Mouse (Mus musculus): Measurements from ENCODE around the gene Ggt6. TPM values are rescaled to one million over a fixed set of nuclear protein-coding genes. Genes with fewer than 3 reads are reported as not detected.

Ggt6 gene
- 4.6 and 4.9 TPM in 2 replicates for polyA plus RNA-seq (2012; rRNA removed)
- 4.8 and 5.9 TPM in 2 replicates for polyA plus RNA-seq (2014; fragmentation: Nextera tagmentation; extraction: Ambion mirVana)

DNA sequence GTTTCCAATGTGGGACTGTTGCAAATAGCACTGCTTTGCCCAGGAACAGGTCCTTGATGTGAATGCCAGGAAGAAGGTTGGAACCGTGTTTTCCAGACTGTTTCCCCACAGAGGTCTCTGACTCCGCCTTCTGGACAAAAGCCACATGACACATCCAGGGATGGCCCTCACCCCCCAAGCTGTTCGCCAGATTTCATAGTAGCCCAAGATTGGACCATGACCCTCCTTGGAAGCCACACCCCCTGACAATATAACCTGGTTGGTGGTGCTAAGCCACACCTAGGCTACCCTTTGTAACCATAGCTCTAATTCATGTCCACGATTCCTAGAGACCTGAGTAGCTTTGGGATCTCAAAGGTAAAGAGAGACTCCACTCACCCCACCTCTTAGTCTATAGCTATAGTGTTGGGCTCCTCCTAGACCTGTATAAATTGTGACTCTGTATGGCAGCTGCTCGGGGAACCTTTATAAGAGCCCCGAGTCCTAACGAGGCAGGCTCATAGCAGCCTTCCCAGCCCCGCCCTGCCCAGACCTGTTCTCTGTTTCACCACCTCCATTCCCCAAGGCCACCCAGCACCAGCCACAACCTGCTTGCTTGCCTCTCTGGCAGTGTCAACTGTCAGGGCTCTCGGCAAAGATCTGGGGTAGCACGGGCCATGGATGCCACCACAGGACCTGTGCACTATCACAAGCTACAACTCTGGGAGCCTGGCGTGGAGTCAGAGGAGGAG is at the start of gene Ggt6:
TSS of gene Ggt6 (plus strand) at position 564 of the 731 bp plus-strand sequence.
- Histone ChIP-seq H3K36me3 (ENCODE audit: control insufficient read depth, insufficient read depth, low read length) (no peaks in the 10 kb centered on the region), H3K27ac (replicated peaks; ENCODE audit: low read depth, low read length) (no peak within 1 kb of the TSS), H3K9me3 (ENCODE audit: control insufficient read depth, low read length) (no peaks in the 10 kb centered on the region), H3K4me1 (ENCODE audit: control insufficient read depth, insufficient read depth, low read length) (no peaks in the 10 kb centered on the region), H3K4me2 (replicated peaks; ENCODE audit: low read depth, low read length, severe bottlenecking) (no peak within 1 kb of the TSS), H3K9ac (ENCODE audit: low read depth, low read length, severe bottlenecking) (no peak within 1 kb of the TSS), H3K4me3 (replicated peaks; ENCODE audit: low read length) (no peak within 1 kb of the TSS), H3K27me3 (ENCODE audit: control insufficient read depth, insufficient read depth, low read length) (no peaks in the 10 kb centered on the region)
- 56% methylated on average over 11 of the region's 11 CpGs for WGBS
- DNase-seq (ENCODE audit: low spot score) = no peak
- ATAC-seq (ENCODE audit: low FRiP score, low read depth) = no peak
- no peak for TF ChIP-seq POLR2A (IDR thresholded peaks at IDR 0.05; ENCODE audit: borderline replicate concordance, extremely low read depth, insufficient read depth, insufficient read length)

DNA sequence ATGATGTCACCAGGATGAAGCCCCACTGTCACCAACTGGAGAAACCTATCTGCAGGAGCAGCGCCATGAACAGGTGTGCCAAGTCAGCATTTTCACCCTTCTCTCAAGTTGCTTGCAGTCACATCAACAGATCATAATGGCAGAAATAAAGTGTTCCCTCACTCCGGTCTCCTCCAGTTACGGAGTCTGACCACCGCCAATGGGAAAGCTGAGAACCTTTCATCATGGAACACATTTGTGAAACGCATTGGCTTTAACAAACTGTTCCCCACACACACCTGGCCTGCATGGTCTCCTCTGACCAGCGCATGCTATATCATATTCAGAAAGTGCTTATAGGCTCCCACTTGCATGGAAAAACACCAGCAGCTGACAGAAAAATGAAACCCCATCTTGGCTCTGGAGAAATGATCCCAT is 47.2 kb upstream of the Ggt6 start:
- Histone ChIP-seq H3K27me3 (ENCODE audit: control insufficient read depth, insufficient read depth, low read length) (no peaks in the 10 kb centered on the region), H3K4me3 (replicated peaks; ENCODE audit: low read length) (no peak overlapping the region), H3K27ac (replicated peaks; ENCODE audit: low read depth, low read length) (0 out of 2 replicates have a peak overlapping the region, but pooled peaks have one; percentile 3), H3K9me3 (ENCODE audit: control insufficient read depth, low read length) (no peaks in the 10 kb centered on the region), H3K9ac (ENCODE audit: low read depth, low read length, severe bottlenecking) (no peak overlapping the region), H3K4me2 (replicated peaks; ENCODE audit: low read depth, low read length, severe bottlenecking) (no peak overlapping the region), H3K36me3 (ENCODE audit: control insufficient read depth, insufficient read depth, low read length) (no peaks in the 10 kb centered on the region), H3K4me1 (ENCODE audit: control insufficient read depth, insufficient read depth, low read length) (peaks cover 6% of the 10 kb centered on the region; the same call in 1 of the 2 replicates)
- TF ChIP-seq POLR2A (IDR thresholded peaks at IDR 0.05; ENCODE audit: borderline replicate concordance, extremely low read depth, insufficient read depth, insufficient read length) = no peak
- DNase-seq (ENCODE audit: low spot score) (peak; percentile 56), ATAC-seq (ENCODE audit: low FRiP score, low read depth) (peak; percentile 74; the same call in 1 of the 2 replicates)
- WGBS = 36% methylated on average over 6 of the region's 6 CpGs

GRCm38 (mm10) chr11:72389407-72390142 is 45.8 kb upstream of the Ggt6 start:
- Histone ChIP-seq H3K36me3 (ENCODE audit: control insufficient read depth, insufficient read depth, low read length) (no peaks in the 10 kb centered on the region), H3K27me3 (ENCODE audit: control insufficient read depth, insufficient read depth, low read length) (no peaks in the 10 kb centered on the region), H3K4me3 (replicated peaks; ENCODE audit: low read length) (no peak overlapping the region), H3K9me3 (ENCODE audit: control insufficient read depth, low read length) (no peaks in the 10 kb centered on the region), H3K4me2 (replicated peaks; ENCODE audit: low read depth, low read length, severe bottlenecking) (no peak overlapping the region), H3K9ac (ENCODE audit: low read depth, low read length, severe bottlenecking) (no peak overlapping the region), H3K4me1 (ENCODE audit: control insufficient read depth, insufficient read depth, low read length) (peaks cover 6% of the 10 kb centered on the region; the same call in 1 of the 2 replicates), H3K27ac (replicated peaks; ENCODE audit: low read depth, low read length) (no peak overlapping the region)
- DNase-seq (ENCODE audit: low spot score) (peak; percentile 38), ATAC-seq (ENCODE audit: low FRiP score, low read depth) (0 out of 2 replicates have a peak, but pooled peaks have one; percentile 42)
- 68% methylated on average over 7 of the region's 7 CpGs for WGBS
- TF ChIP-seq POLR2A (IDR thresholded peaks at IDR 0.05; ENCODE audit: borderline replicate concordance, extremely low read depth, insufficient read depth, insufficient read length) = no peak

- no peak overlapping the region for H3K4me3 ChIP-seq (replicated peaks; ENCODE audit: low read length)
- no peak for ATAC-seq (ENCODE audit: low FRiP score, low read depth)
- no peak for DNase-seq (ENCODE audit: low spot score)
- WGBS = 86% methylated on average over 13 of the region's 13 CpGs
- no peaks in the 10 kb centered on the region for H3K9me3 ChIP-seq (ENCODE audit: control insufficient read depth, low read length)
- H3K27ac ChIP-seq (replicated peaks; ENCODE audit: low read depth, low read length) = no peak overlapping the region
- peaks cover 10% of the 10 kb centered on the region for H3K4me1 ChIP-seq (ENCODE audit: control insufficient read depth, insufficient read depth, low read length)
- H3K27me3 ChIP-seq (ENCODE audit: control insufficient read depth, insufficient read depth, low read length) = no peaks in the 10 kb centered on the region
- no peak overlapping the region for H3K9ac ChIP-seq (ENCODE audit: low read depth, low read length, severe bottlenecking)
- H3K4me2 ChIP-seq (replicated peaks; ENCODE audit: low read depth, low read length, severe bottlenecking) = no peak overlapping the region
- no peak for TF ChIP-seq POLR2A (IDR thresholded peaks at IDR 0.05; ENCODE audit: borderline replicate concordance, extremely low read depth, insufficient read depth, insufficient read length)
- H3K36me3 ChIP-seq (ENCODE audit: control insufficient read depth, insufficient read depth, low read length) = no peaks in the 10 kb centered on the region
These were observed 44.1 kb upstream of the Ggt6 start for GRCm38 (mm10) chr11:72391181-72391580.

GRCm38 (mm10) chr11:72393243-72393642 is 42.1 kb upstream of the Ggt6 start:
- no peak for DNase-seq (ENCODE audit: low spot score)
- no peak for TF ChIP-seq POLR2A (IDR thresholded peaks at IDR 0.05; ENCODE audit: borderline replicate concordance, extremely low read depth, insufficient read depth, insufficient read length)
- Histone ChIP-seq H3K36me3 (ENCODE audit: control insufficient read depth, insufficient read depth, low read length) (no peaks in the 10 kb centered on the region), H3K27me3 (ENCODE audit: control insufficient read depth, insufficient read depth, low read length) (no peaks in the 10 kb centered on the region), H3K9me3 (ENCODE audit: control insufficient read depth, low read length) (no peaks in the 10 kb centered on the region), H3K9ac (ENCODE audit: low read depth, low read length, severe bottlenecking) (no peak overlapping the region), H3K4me2 (replicated peaks; ENCODE audit: low read depth, low read length, severe bottlenecking) (no peak overlapping the region), H3K27ac (replicated peaks; ENCODE audit: low read depth, low read length) (no peak overlapping the region), H3K4me1 (ENCODE audit: control insufficient read depth, insufficient read depth, low read length) (peaks cover 25% of the 10 kb centered on the region), H3K4me3 (replicated peaks; ENCODE audit: low read length) (no peak overlapping the region)
- 76% methylated on average over 3 of the region's 3 CpGs for WGBS
- no peak for ATAC-seq (ENCODE audit: low FRiP score, low read depth)
